Mouse (Mus musculus): ENCODE results near the gene Tmem39b.

- no peak for TF ChIP-seq CTCF (IDR thresholded peaks at IDR 0.05; ENCODE audit: insufficient read depth, low read length)
- TF ChIP-seq POLR2A (IDR thresholded peaks at IDR 0.05; ENCODE audit: borderline replicate concordance, extremely low read depth, low read depth, low read length): no peak
Observed at GRCm38 (mm10) chr4:129741251-129741973, 44.8 kb upstream of the Tmem39b start.

All from lung, adult 2 months (tissue).